22 mouse cellular contexts compared by ENCODE assay signal in genomic region chr14:59737734-59738294, GRCm38 (mm10).
DNase-seq lines count a peak whose midpoint lies in the region; ATAC-seq and TF ChIP-seq lines count a peak whose summit lies in the region.
"Had no signal": no experiment of that assay in that cellular context is flagged by ENCODE, and none has a peak within 500 bp of the region (broad histone marks: within the 10 kb centered on the region; RNA-seq: fewer than 3 reads in every experiment).

No protein-coding gene starts in this region.

- H3K27ac ChIP-seq in forebrain, embryonic 10.5 days, result peak overlapping the region; percentile 83
- no peak overlapping the region for H3K27ac ChIP-seq in forebrain, postnatal 0 days (ENCODE audit: low read depth, low read length)
- no peak overlapping the region for H3K27ac ChIP-seq in midbrain, embryonic 13.5 days
- H3K27ac ChIP-seq in midbrain, postnatal 0 days (ENCODE audit: low read depth, low read length), result no peak overlapping the region
- H3K27ac ChIP-seq in forebrain, embryonic 12.5 days, result peak overlapping the region; percentile 83
- H3K27ac ChIP-seq: embryonic facial prominence, embryonic 15.5 days; hindbrain, postnatal 0 days; stomach, postnatal 0 days had no signal

- H3K36me3 ChIP-seq in forebrain, embryonic 10.5 days (replicated peaks), result no peaks in the 10 kb centered on the region; the same call in 1 of the 2 replicates
- no peaks in the 10 kb centered on the region for H3K36me3 ChIP-seq in forebrain, postnatal 0 days (ENCODE audit: insufficient read depth)
- no peaks in the 10 kb centered on the region for H3K36me3 ChIP-seq in midbrain, embryonic 13.5 days
- no peaks in the 10 kb centered on the region for H3K36me3 ChIP-seq in midbrain, postnatal 0 days (ENCODE audit: insufficient read depth, low read length)
- no peaks in the 10 kb centered on the region for H3K36me3 ChIP-seq in forebrain, embryonic 12.5 days (replicated peaks)
- H3K36me3 ChIP-seq: embryonic facial prominence, embryonic 15.5 days; G1E had no signal

- H3K4me3 ChIP-seq in forebrain, embryonic 10.5 days, result no peak overlapping the region
- H3K4me3 ChIP-seq in forebrain, postnatal 0 days (ENCODE audit: low read depth, low read length), result no peak overlapping the region
- H3K4me3 ChIP-seq in midbrain, embryonic 13.5 days (replicated peaks), result no peak overlapping the region
- H3K4me3 ChIP-seq in midbrain, postnatal 0 days (ENCODE audit: low read depth, low read length), result no peak overlapping the region
- H3K4me3 ChIP-seq in forebrain, embryonic 12.5 days (replicated peaks), result no peak overlapping the region
- H3K4me3 ChIP-seq: embryonic facial prominence, embryonic 15.5 days had no signal

- no peak overlapping the region for H3K4me2 ChIP-seq in forebrain, postnatal 0 days (ENCODE audit: low read depth)
- H3K4me2 ChIP-seq in midbrain, embryonic 13.5 days (replicated peaks), result no peak overlapping the region
- no peak overlapping the region for H3K4me2 ChIP-seq in midbrain, postnatal 0 days (ENCODE audit: low read depth, low read length, poor library complexity, severe bottlenecking)
- H3K4me2 ChIP-seq in forebrain, embryonic 12.5 days, result no peak overlapping the region
- H3K4me2 ChIP-seq: embryonic facial prominence, embryonic 15.5 days; liver, embryonic 11.5 days had no signal

- no peak for ATAC-seq in forebrain, postnatal 0 days
- ATAC-seq in midbrain, embryonic 13.5 days, result peak; percentile 44
- ATAC-seq in midbrain, postnatal 0 days (ENCODE audit: low FRiP score), result no peak
- peak; percentile 37; the same call in 1 of the 2 replicates for ATAC-seq in forebrain, embryonic 12.5 days (ENCODE audit: low FRiP score)
- ATAC-seq: intestine, embryonic 16.5 days; liver, postnatal 0 days; Patski had no signal

- DNase-seq in forebrain, embryonic 10.5 days (ENCODE audit: extremely low spot score, low spot score), result peak; percentile 53
- DNase-seq in forebrain, postnatal 0 days, result no peak
- no peak for DNase-seq in midbrain, postnatal 0 days (ENCODE audit: low spot score)
- DNase-seq in gastrocnemius, postnatal 10 days, result no peak
- no peak for DNase-seq in lung, adult 18-20 months
- DNase-seq: cerebellum, adult 11-12 months; gastrocnemius, postnatal 36 days; kidney, adult 9 months; kidney, postnatal 14 days; liver, postnatal 0 days; lung, postnatal 10 days; thymus, adult 2 months; thymus, postnatal 4 days had no signal

- peaks cover 59% of the 10 kb centered on the region for H3K4me1 ChIP-seq in forebrain, embryonic 10.5 days
- 0 out of 2 replicates have a peak, but pooled peaks cover 3% of the 10 kb centered on the region for H3K4me1 ChIP-seq in forebrain, postnatal 0 days (ENCODE audit: insufficient read depth)
- peaks cover 28% of the 10 kb centered on the region for H3K4me1 ChIP-seq in midbrain, embryonic 13.5 days (replicated peaks)
- 0 out of 2 replicates have a peak, but pooled peaks cover 5% of the 10 kb centered on the region for H3K4me1 ChIP-seq in midbrain, postnatal 0 days (ENCODE audit: insufficient read depth, low read length)
- H3K4me1 ChIP-seq in forebrain, embryonic 12.5 days, result peaks cover 29% of the 10 kb centered on the region

- WGBS in forebrain, embryonic 10.5 days, result 41% methylated on average over 8 of the region's 8 CpGs
- WGBS in forebrain, postnatal 0 days, result 36% methylated on average over 8 of the region's 8 CpGs
- whole genome bisulfite sequencing in midbrain, embryonic 13.5 days, result 43% methylated on average over 8 of the region's 8 CpGs
- WGBS in midbrain, postnatal 0 days, result 53% methylated on average over 8 of the region's 8 CpGs
- 30% methylated on average over 8 of the region's 8 CpGs for WGBS in forebrain, embryonic 12.5 days

- peaks cover 80% of the 10 kb centered on the region for H3K27me3 ChIP-seq in forebrain, embryonic 10.5 days (ENCODE audit: poor library complexity, severe bottlenecking)
- H3K27me3 ChIP-seq in forebrain, postnatal 0 days (ENCODE audit: insufficient read depth, low read length), result no peaks in the 10 kb centered on the region
- peaks cover 60% of the 10 kb centered on the region for H3K27me3 ChIP-seq in midbrain, embryonic 13.5 days
- no peaks in the 10 kb centered on the region for H3K27me3 ChIP-seq in midbrain, postnatal 0 days (ENCODE audit: insufficient read depth, low read length)
- H3K27me3 ChIP-seq in forebrain, embryonic 12.5 days, result peaks cover 51% of the 10 kb centered on the region
- H3K27me3 ChIP-seq: embryonic facial prominence, embryonic 15.5 days had no signal

- H3K9me3 ChIP-seq in forebrain, embryonic 10.5 days, result peaks cover 9% of the 10 kb centered on the region; the same call in 1 of the 2 replicates
- H3K9me3 ChIP-seq in forebrain, postnatal 0 days (ENCODE audit: low read length), result no peaks in the 10 kb centered on the region
- H3K9me3 ChIP-seq in midbrain, embryonic 13.5 days, result no peaks in the 10 kb centered on the region
- no peaks in the 10 kb centered on the region for H3K9me3 ChIP-seq in midbrain, postnatal 0 days (ENCODE audit: low read length)
- no peaks in the 10 kb centered on the region for H3K9me3 ChIP-seq in forebrain, embryonic 12.5 days
- H3K9me3 ChIP-seq: embryonic facial prominence, embryonic 15.5 days had no signal

- H3K9ac ChIP-seq in forebrain, postnatal 0 days, result no peak overlapping the region
- no peak overlapping the region for H3K9ac ChIP-seq in midbrain, embryonic 13.5 days (replicated peaks)
- H3K9ac ChIP-seq in midbrain, postnatal 0 days (replicated peaks; ENCODE audit: low read length, poor library complexity, severe bottlenecking), result no peak overlapping the region
- no peak overlapping the region for H3K9ac ChIP-seq in forebrain, embryonic 12.5 days
- H3K9ac ChIP-seq: embryonic facial prominence, embryonic 15.5 days; liver, postnatal 0 days had no signal

- no peak for TF ChIP-seq CTCF in forebrain, postnatal 0 days (IDR thresholded peaks at IDR 0.05; ENCODE audit: low read depth)
- no peak for TF ChIP-seq CTCF in midbrain, postnatal 0 days (IDR thresholded peaks at IDR 0.05)

Comparison
In these comparisons a context has a peak if more than half of its experiments do, and no peak if none do; other contexts are left out.
1. H3K27ac ChIP-seq: peak in forebrain, embryonic 10.5 days (single experiment) and forebrain, embryonic 12.5 days (single experiment); none in forebrain, postnatal 0 days (single experiment), midbrain, embryonic 13.5 days (single experiment) and midbrain, postnatal 0 days (single experiment).
2. ATAC-seq: peak in midbrain, embryonic 13.5 days (single experiment) and forebrain, embryonic 12.5 days (single experiment); none in forebrain, postnatal 0 days (single experiment) and midbrain, postnatal 0 days (single experiment).